ENCODE assay signal across 8 mouse cellular contexts in the genomic region with DNA sequence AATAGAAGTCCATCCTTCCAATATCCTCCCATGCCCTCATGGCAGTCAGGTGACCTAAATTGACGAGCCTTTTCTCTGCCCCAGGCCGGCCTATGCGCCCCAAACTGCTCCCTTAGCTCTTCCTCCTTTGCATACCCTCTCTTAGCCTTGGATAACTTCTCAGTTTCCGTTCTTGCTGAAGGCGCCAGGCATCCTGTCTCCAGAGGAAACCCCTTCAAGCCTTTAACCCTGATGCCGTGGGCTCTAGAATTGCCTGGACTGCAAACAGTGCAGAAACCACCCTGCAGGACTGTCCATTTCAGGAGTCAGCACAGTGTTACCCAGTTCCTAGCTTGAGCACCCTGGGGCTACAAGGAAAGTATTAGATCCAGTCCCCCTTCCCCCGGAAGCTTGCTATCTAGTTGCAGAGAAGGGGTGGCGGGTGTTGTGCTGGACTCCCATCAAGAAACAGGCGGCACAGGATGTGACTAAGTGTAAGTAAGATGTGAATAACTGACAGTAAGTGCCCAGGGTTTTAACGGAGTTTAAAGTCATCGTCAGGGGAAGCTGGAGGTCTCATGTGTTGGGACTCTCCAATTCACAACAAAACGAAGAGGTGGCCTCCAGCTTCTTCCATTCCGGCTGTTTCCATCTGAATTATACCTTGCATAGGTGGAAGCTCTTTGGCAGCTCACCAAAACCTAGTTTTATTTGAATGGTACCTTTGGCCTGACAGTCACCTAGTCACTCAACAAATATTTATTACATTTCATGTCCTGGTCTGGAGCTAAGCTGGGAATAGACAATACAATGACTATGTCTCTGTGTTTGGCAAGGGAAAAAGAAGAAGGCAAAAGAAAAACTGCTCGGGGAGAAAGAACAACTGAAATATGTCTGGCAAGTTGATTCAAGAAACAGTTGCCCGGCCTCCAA. TPM values are rescaled to one million over a fixed set of nuclear protein-coding genes. Genes with fewer than 3 reads are reported as not detected.
A peak's percentile ranks its signal among the peaks of the same experiment; 100 is the strongest.
DNase-seq lines count a peak whose midpoint lies in the region; ATAC-seq and TF ChIP-seq lines count a peak whose summit lies in the region.

No protein-coding gene starts in this region.

- TF ChIP-seq POLR2A in lung, adult 2 months (IDR thresholded peaks at IDR 0.05; ENCODE audit: borderline replicate concordance, extremely low read depth, low read depth, low read length), result peak; percentile 32; the same call in 1 of the 2 replicates

- peak overlapping the region; percentile 85 for H3K27ac ChIP-seq in intestine, postnatal 0 days (ENCODE audit: low read depth, low read length)
- H3K27ac ChIP-seq in neural tube, embryonic 13.5 days (replicated peaks), result peak overlapping the region; percentile 81

- no peaks in the 10 kb centered on the region for H3K9me3 ChIP-seq in intestine, postnatal 0 days (ENCODE audit: control insufficient read depth)
- no peaks in the 10 kb centered on the region for H3K9me3 ChIP-seq in neural tube, embryonic 13.5 days

- peak; percentile 38 for DNase-seq in gastrocnemius, adult 18-20 months (ENCODE audit: low spot score)
- DNase-seq in gastrocnemius, postnatal 10 days, result no peak
- peak; percentile 69 for DNase-seq in c-Kit-positive CD71-positive TER-119-positive erythroid progenitor cells, embryonic 14.5 days (ENCODE audit: low spot score)
- DNase-seq in heart, adult 18-20 months, result peak; percentile 76 to 80
- DNase-seq in lung, adult 2 months, result peak; percentile 52
- DNase-seq in left cerebral cortex, postnatal 4 days, result no peak

- peak overlapping the region; percentile 72 for H3K9ac ChIP-seq in intestine, postnatal 0 days (ENCODE audit: low read depth, low read length)
- peak overlapping the region; percentile 81 for H3K9ac ChIP-seq in neural tube, embryonic 13.5 days

- peaks cover 11% of the 10 kb centered on the region for H3K4me1 ChIP-seq in intestine, postnatal 0 days (replicated peaks; ENCODE audit: control insufficient read depth, insufficient read depth, low read length)
- peaks cover 14% of the 10 kb centered on the region for H3K4me1 ChIP-seq in lung, adult 2 months (ENCODE audit: control insufficient read depth, insufficient read depth, low read length)
- peaks cover 27% of the 10 kb centered on the region for H3K4me1 ChIP-seq in neural tube, embryonic 13.5 days (replicated peaks)

- 29% methylated on average over 15 of the region's 15 CpGs for WGBS in intestine, postnatal 0 days
- 12% methylated on average over 15 of the region's 15 CpGs for WGBS in lung, adult 2 months
- 31% methylated on average over 15 of the region's 15 CpGs for WGBS in neural tube, embryonic 13.5 days

- no peaks in the 10 kb centered on the region for H3K27me3 ChIP-seq in intestine, postnatal 0 days (replicated peaks; ENCODE audit: control insufficient read depth, insufficient read depth, low read length)
- H3K27me3 ChIP-seq in neural tube, embryonic 13.5 days, result no peaks in the 10 kb centered on the region

- intact Hi-C loops in left cerebral cortex, postnatal 4 days (cut with DNase I), result no loop called here

- peaks cover 16% of the 10 kb centered on the region; the same call in 1 of the 2 replicates for H3K36me3 ChIP-seq in intestine, postnatal 0 days (ENCODE audit: control insufficient read depth, insufficient read depth)
- no peaks in the 10 kb centered on the region for H3K36me3 ChIP-seq in neural tube, embryonic 13.5 days

- H3K4me3 ChIP-seq in intestine, postnatal 0 days (ENCODE audit: low read depth, low read length), result peak overlapping the region; percentile 78
- peak overlapping the region; percentile 20 for H3K4me3 ChIP-seq in lung, adult 2 months (replicated peaks; ENCODE audit: extremely low read depth, low read depth, low read length)
- peak overlapping the region; percentile 65 for H3K4me3 ChIP-seq in neural tube, embryonic 13.5 days

- H3K4me2 ChIP-seq in intestine, postnatal 0 days (replicated peaks; ENCODE audit: low read depth), result peak overlapping the region; percentile 94
- peak overlapping the region; percentile 80 for H3K4me2 ChIP-seq in neural tube, embryonic 13.5 days

- ATAC-seq in intestine, postnatal 0 days, result no peak
- peak; percentile 21 for ATAC-seq in neural tube, embryonic 13.5 days (ENCODE audit: low read depth)

- no peak for TF ChIP-seq CTCF in intestine, postnatal 0 days (IDR thresholded peaks at IDR 0.05; ENCODE audit: low read depth)
- no peak for TF ChIP-seq CTCF in lung, adult 2 months (IDR thresholded peaks at IDR 0.05; ENCODE audit: insufficient read depth, low read length)

RNA-seq across cellular contexts. Expression of gene St3gal4, which starts 1.4 kb away (rescaled TPM):
- 1 to 10 TPM; 4.2 TPM for total RNA-seq in gastrocnemius, adult 18-20 months (2021)
- 10 to 100 TPM; 12.7 to 13.1 TPM for total RNA-seq in gastrocnemius, postnatal 10 days (2021)
- 10 to 100 TPM; 24.1 to 26.0 TPM for total RNA-seq in heart, adult 18-20 months (2021)
- polyA plus RNA-seq in intestine, postnatal 0 days (2015; fragmentation: Nextera tagmentation; extraction: Ambion mirVana), result 242 and 257 TPM in 2 replicates
- 18.2 and 18.4 TPM in 2 replicates for polyA plus RNA-seq in lung, adult 2 months (2012; rRNA removed)
- polyA plus RNA-seq in neural tube, embryonic 13.5 days (2015; fragmentation: Nextera tagmentation; extraction: Ambion mirVana), result 7.6 and 11.5 TPM in 2 replicates
- 10 to 100 TPM; 19.0 to 22.6 TPM for total RNA-seq in left cerebral cortex, postnatal 4 days (2021)

RNA-seq across cellular contexts. Expression of gene Dcps, which starts 58.2 kb away (rescaled TPM):
- 1 to 10 TPM; 7.5 to 10.0 TPM for total RNA-seq in gastrocnemius, adult 18-20 months (2021)
- 10 to 100 TPM; 11.2 TPM for total RNA-seq in gastrocnemius, postnatal 10 days (2021)
- total RNA-seq in heart, adult 18-20 months (2021), result 10 to 100 TPM; 12.8 to 16.8 TPM
- 25.7 and 26.1 TPM in 2 replicates for polyA plus RNA-seq in intestine, postnatal 0 days (2015; fragmentation: Nextera tagmentation; extraction: Ambion mirVana)
- 27.7 and 31.2 TPM in 2 replicates for polyA plus RNA-seq in lung, adult 2 months (2012; rRNA removed)
- polyA plus RNA-seq in neural tube, embryonic 13.5 days (2015; fragmentation: Nextera tagmentation; extraction: Ambion mirVana), result 70.9 and 72.5 TPM in 2 replicates
- 10 to 100 TPM; 25.9 to 27.2 TPM for total RNA-seq in left cerebral cortex, postnatal 4 days (2021)

Comparison
In these comparisons a context has a peak if more than half of its experiments do, and no peak if none do; other contexts are left out.
1. DNase-seq: peak in gastrocnemius, adult 18-20 months (single experiment), c-Kit-positive CD71-positive TER-119-positive erythroid progenitor cells, embryonic 14.5 days (single experiment), heart, adult 18-20 months (2 of 2) and lung, adult 2 months (single experiment); none in gastrocnemius, postnatal 10 days (single experiment) and left cerebral cortex, postnatal 4 days (single experiment).
2. H3K4me3 ChIP-seq: peak in every context shown above with its lines; median percentile 78 in intestine, postnatal 0 days; 65 in neural tube, embryonic 13.5 days; 20 in lung, adult 2 months.